Mouse (Mus musculus): ENCODE measurements around the gene Flywch2. TPM values are rescaled to one million over a fixed set of nuclear protein-coding genes. Genes with fewer than 3 reads are reported as not detected.

The Flywch2 gene
- polyA plus RNA-seq, 1 experiment: 8.8 TPM

DNA sequence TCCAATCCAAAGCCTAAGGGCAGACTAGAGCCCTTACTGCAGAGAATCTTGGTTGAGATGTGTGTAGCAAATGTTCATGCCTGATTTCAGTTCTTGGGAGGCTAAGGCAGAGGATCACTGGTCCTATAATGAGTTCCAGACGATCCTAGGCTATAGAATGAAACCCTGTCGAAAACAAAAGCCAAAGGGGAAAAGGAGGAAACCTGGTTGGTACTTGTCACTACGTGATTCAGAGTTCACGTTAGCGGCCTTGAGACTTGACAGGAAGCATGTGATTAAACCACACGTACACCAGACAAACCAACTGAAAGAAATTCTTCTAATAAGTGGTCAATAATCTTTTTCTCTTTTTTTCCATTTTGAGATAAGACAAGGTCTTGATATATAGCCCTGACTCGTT, 11.4 kb upstream of the Flywch2 start:
- TF ChIP-seq POLR2A (IDR thresholded peaks at IDR 0.05; ENCODE audit: borderline replicate concordance, extremely low read depth, low read depth, low read length) (no peak), CTCF (IDR thresholded peaks at IDR 0.05; ENCODE audit: insufficient read depth, low read length) (no peak)
- 60% methylated on average over 7 of the region's 7 CpGs for WGBS
- Histone ChIP-seq H3K4me1 (ENCODE audit: control insufficient read depth, insufficient read depth, low read length) (0 out of 2 replicates have a peak, but pooled peaks cover 2% of the 10 kb centered on the region), H3K4me3 (replicated peaks; ENCODE audit: extremely low read depth, low read depth, low read length) (no peak overlapping the region)
- no peak for DNase-seq

DNA sequence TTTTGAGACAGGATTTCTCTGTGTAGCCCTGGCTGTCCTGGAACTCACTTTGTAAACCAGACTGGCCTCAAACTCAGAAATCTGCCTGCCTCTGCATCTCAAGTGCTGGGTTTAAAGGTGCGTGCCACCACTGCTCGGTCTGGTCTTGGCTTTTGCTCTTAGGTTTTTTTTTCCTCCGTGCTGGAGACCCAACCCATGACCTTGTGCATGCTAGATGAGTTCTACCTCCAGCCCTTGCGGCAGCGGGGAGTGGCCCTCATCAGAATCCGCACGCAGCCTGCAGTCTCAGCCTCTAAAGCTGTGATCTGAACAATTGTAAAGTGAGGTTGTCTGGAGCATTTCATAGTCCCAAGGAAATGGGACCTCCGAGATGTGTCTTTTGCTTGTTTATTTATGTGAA, 9.4 kb upstream of the Flywch2 start:
- DNase-seq: no peak
- no peak for TF ChIP-seq CTCF (IDR thresholded peaks at IDR 0.05; ENCODE audit: insufficient read depth, low read length)
- TF ChIP-seq POLR2A (IDR thresholded peaks at IDR 0.05; ENCODE audit: borderline replicate concordance, extremely low read depth, low read depth, low read length): no peak
- peaks cover 4% of the 10 kb centered on the region; the same call in 1 of the 2 replicates for H3K4me1 ChIP-seq (ENCODE audit: control insufficient read depth, insufficient read depth, low read length)
- no peak overlapping the region for H3K4me3 ChIP-seq (replicated peaks; ENCODE audit: extremely low read depth, low read depth, low read length)
- 97% methylated on average over 8 of the region's 8 CpGs for WGBS

- H3K4me1 ChIP-seq (ENCODE audit: control insufficient read depth, insufficient read depth, low read length): peaks cover 9% of the 10 kb centered on the region
- WGBS: 53% methylated on average over 2 of the region's 2 CpGs
- TF ChIP-seq POLR2A (IDR thresholded peaks at IDR 0.05; ENCODE audit: borderline replicate concordance, extremely low read depth, low read depth, low read length): no peak
- no peak for TF ChIP-seq CTCF (IDR thresholded peaks at IDR 0.05; ENCODE audit: insufficient read depth, low read length)
- DNase-seq: no peak
- H3K4me3 ChIP-seq (replicated peaks; ENCODE audit: extremely low read depth, low read depth, low read length): no peak overlapping the region
Measured at GRCm38 (mm10) chr17:23791079-23791357, 5.1 kb upstream of the Flywch2 start.

DNA sequence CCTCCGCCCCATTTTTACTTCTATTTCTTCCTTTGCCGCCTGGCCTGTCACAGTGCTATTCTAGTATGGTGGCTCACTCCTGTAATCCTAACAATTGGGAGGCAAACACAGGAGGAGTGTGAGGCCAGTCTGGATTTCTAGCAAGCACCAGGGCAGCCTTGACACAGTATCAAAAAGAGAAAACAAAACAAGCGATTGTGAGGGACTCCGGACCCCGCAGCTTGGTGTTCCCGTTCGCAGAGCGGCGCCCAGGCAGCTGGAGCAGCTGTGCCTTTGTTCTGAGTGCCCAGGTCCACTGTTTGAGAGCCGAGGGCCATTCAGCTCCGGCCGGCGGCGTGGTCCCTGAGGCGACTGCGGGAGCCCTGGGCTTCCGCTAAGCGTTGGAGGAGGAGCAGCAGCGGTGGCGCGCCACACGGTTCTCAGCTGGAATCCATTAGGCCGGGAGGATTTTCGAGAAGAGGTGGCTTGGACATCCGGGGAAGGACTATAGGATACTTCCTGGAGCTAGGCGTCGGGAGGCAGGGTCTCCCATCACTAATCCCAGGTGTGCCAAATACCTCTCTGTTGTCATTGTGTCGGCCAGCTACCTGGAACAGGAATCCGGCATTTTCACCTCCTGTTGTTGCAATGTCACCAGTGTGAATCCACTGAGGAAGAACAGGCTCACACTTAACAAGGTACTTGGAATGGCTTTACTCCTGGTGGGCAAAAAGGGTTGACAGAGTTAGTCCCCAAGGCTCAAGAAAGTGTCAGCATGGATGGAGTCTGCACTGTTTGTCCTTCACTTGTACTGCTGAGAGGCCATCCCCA, 4.6 kb upstream of the Flywch2 start, which contains the start of gene Srrm2:
Gene Srrm2 (plus strand): TSS at position 264 of the 810 bp plus-strand sequence.
- DNase-seq: peak; percentile 67
- WGBS: 3% methylated on average over 29 of the region's 29 CpGs
- TF ChIP-seq POLR2A (IDR thresholded peaks at IDR 0.05; ENCODE audit: borderline replicate concordance, extremely low read depth, low read depth, low read length) (peak; percentile 60), CTCF (IDR thresholded peaks at IDR 0.05; ENCODE audit: insufficient read depth, low read length) (no peak)
- H3K4me1 ChIP-seq (ENCODE audit: control insufficient read depth, insufficient read depth, low read length): peaks cover 9% of the 10 kb centered on the region
- peak within 1 kb of the TSS; percentile 69 for H3K4me3 ChIP-seq (replicated peaks; ENCODE audit: extremely low read depth, low read depth, low read length)

DNA sequence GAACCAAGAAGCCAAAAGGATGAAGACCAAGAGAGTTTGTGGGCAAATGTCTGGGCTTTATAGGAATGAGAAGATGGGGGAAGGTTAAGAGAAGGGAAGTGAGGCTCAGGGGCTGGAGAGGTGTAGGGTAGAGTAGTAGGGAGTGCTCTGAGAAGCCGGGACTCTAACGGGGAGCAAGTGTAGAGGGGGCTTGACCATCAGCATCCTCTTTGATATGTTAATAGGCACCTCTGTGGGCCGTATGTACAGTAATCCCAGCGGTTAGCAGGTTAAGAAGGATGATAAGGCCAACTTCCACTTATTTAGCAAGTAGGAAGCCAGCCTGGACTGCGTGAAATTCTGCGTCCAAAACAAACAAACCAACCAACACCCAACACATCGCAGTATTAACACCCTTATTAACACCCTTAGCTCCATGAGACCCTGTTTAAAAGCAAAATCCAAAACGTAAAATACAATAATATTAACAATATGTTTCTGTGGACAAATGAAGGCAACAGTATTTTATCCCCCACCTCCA, 3.9 kb upstream of the Flywch2 start:
- Histone ChIP-seq H3K4me3 (replicated peaks; ENCODE audit: extremely low read depth, low read depth, low read length) (no peak overlapping the region), H3K4me1 (ENCODE audit: control insufficient read depth, insufficient read depth, low read length) (peaks cover 9% of the 10 kb centered on the region)
- no peak for DNase-seq
- 29% methylated on average over 8 of the region's 8 CpGs for WGBS
- no peak for TF ChIP-seq CTCF (IDR thresholded peaks at IDR 0.05; ENCODE audit: insufficient read depth, low read length)
- TF ChIP-seq POLR2A (IDR thresholded peaks at IDR 0.05; ENCODE audit: borderline replicate concordance, extremely low read depth, low read depth, low read length): no peak

GRCm38 (mm10) chr17:23788973-23789372, 3.1 kb upstream of the Flywch2 start:
- TF ChIP-seq POLR2A (IDR thresholded peaks at IDR 0.05; ENCODE audit: borderline replicate concordance, extremely low read depth, low read depth, low read length) (no peak), CTCF (IDR thresholded peaks at IDR 0.05; ENCODE audit: insufficient read depth, low read length) (no peak)
- no peak overlapping the region for H3K4me3 ChIP-seq (replicated peaks; ENCODE audit: extremely low read depth, low read depth, low read length)
- DNase-seq: no peak
- 94% methylated on average over 4 of the region's 4 CpGs for WGBS
- peaks cover 9% of the 10 kb centered on the region for H3K4me1 ChIP-seq (ENCODE audit: control insufficient read depth, insufficient read depth, low read length)

DNA sequence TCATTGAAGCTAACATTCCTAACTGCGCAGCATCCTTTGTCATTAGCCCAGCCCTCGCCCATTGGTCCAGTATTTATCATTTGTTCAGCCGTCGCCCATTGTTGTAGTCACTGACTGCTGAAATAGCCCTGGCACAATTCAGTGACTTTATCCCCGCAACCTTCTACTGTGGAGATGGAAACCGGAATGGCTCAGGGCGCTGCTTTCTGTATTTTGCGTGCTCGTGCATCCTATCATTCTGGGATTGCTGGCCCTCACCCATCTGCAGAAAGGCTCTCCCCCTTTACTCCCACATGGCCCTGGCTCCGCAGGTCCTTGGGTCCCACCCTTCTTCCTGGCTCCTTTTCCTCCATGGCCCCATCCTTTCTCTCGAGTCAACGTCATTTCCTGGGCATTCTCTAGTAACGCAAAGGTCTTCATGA, 640 bp upstream of the Flywch2 start:
- DNase-seq: no peak
- TF ChIP-seq CTCF (IDR thresholded peaks at IDR 0.05; ENCODE audit: insufficient read depth, low read length): no peak
- no peak for TF ChIP-seq POLR2A (IDR thresholded peaks at IDR 0.05; ENCODE audit: borderline replicate concordance, extremely low read depth, low read depth, low read length)
- H3K4me3 ChIP-seq (replicated peaks; ENCODE audit: extremely low read depth, low read depth, low read length): peak overlapping the region; percentile 27
- H3K4me1 ChIP-seq (ENCODE audit: control insufficient read depth, insufficient read depth, low read length): peaks cover 9% of the 10 kb centered on the region
- WGBS: 19% methylated on average over 13 of the region's 13 CpGs

DNA sequence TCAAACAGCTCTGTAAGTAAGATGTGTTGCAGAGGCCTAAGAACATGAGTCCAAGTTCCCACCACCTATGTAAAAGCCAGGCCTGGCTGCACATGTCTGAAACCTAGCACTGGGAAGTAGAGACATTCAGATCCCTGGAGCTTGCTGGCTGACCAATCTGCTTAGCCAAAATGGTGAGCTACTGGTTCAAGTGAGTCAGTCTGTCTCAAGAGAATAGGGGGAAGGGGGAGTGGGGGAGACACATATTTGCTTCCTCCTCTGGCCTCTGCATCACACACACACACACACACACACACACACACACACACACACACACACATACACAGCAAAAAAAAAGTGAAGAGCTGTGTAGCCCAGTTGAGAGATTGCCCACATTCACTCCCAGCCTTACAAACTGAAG, 2.5 kb downstream of the Flywch2 start:
- no peak overlapping the region for H3K4me3 ChIP-seq (replicated peaks; ENCODE audit: extremely low read depth, low read depth, low read length)
- H3K4me1 ChIP-seq (ENCODE audit: control insufficient read depth, insufficient read depth, low read length): no peaks in the 10 kb centered on the region
- no peak for TF ChIP-seq POLR2A (IDR thresholded peaks at IDR 0.05; ENCODE audit: borderline replicate concordance, extremely low read depth, low read depth, low read length)
- TF ChIP-seq CTCF (IDR thresholded peaks at IDR 0.05; ENCODE audit: insufficient read depth, low read length): no peak
- no peak for DNase-seq

GRCm38 (mm10) chr17:23778447-23778846, 7.4 kb downstream of the Flywch2 start:
- H3K4me1 ChIP-seq (ENCODE audit: control insufficient read depth, insufficient read depth, low read length): no peaks in the 10 kb centered on the region
- H3K4me3 ChIP-seq (replicated peaks; ENCODE audit: extremely low read depth, low read depth, low read length): no peak overlapping the region
- 33% methylated on average over 2 of the region's 2 CpGs for WGBS
- TF ChIP-seq CTCF (IDR thresholded peaks at IDR 0.05; ENCODE audit: insufficient read depth, low read length) (no peak), POLR2A (IDR thresholded peaks at IDR 0.05; ENCODE audit: borderline replicate concordance, extremely low read depth, low read depth, low read length) (0 out of 2 replicates have a peak, but pooled peaks have one; percentile 16)
- DNase-seq: no peak

- no peaks in the 10 kb centered on the region for H3K4me1 ChIP-seq (ENCODE audit: control insufficient read depth, insufficient read depth, low read length)
- TF ChIP-seq POLR2A (IDR thresholded peaks at IDR 0.05; ENCODE audit: borderline replicate concordance, extremely low read depth, low read depth, low read length): no peak
- no peak for TF ChIP-seq CTCF (IDR thresholded peaks at IDR 0.05; ENCODE audit: insufficient read depth, low read length)
- no peak for DNase-seq
- 70% methylated on average over 2 of the region's 2 CpGs for WGBS
- no peak overlapping the region for H3K4me3 ChIP-seq (replicated peaks; ENCODE audit: extremely low read depth, low read depth, low read length)
Measured at GRCm38 (mm10) chr17:23777141-23777540, 8.7 kb downstream of the Flywch2 start.
